Mouse (Mus musculus): Measurements from ENCODE around the gene Atxn10. TPM values are rescaled to one million over a fixed set of nuclear protein-coding genes. Genes with fewer than 3 reads are reported as not detected.
"Not testable (repeated sequence)": the region's sequence is repeated elsewhere in the genome, so short reads cannot be mapped to it uniquely, and the experiment has no call there.

Gene Atxn10
- polyA plus RNA-seq, 1 experiment = 320 TPM

DNA sequence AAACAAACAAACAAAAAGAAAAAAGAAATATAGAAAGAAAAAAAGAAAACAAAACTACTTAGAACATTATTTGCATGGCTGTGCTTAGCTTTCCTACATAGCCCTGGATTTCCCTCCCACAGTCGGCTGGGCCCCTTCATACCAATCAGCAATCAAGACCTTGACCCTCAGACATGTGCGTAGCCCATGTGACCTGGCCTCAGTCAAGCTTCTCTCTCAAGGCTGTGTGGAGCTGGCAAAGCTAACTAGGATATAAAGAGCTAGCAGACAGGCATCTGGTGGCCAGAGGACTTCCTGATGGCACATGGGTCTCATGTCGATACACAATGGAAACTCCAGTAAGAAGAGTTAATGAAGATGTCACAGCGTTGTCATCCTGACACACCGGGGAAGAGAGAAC lies 6.9 kb upstream of the Atxn10 start:
- Histone ChIP-seq H3K4me3 (ENCODE audit: low read depth, low read length) (no peak overlapping the region), H3K4me1 (ENCODE audit: control insufficient read depth, insufficient read depth, low read length) (no peaks in the 10 kb centered on the region), H3K9me3 (replicated peaks; ENCODE audit: control insufficient read depth, insufficient read depth, low read length, poor library complexity, severe bottlenecking) (no peaks in the 10 kb centered on the region), H3K36me3 (ENCODE audit: control insufficient read depth, insufficient read depth, low read length, poor library complexity, severe bottlenecking) (no peaks in the 10 kb centered on the region), H3K9ac (ENCODE audit: low read depth, poor library complexity, severe bottlenecking) (no peak overlapping the region), H3K27me3 (ENCODE audit: control insufficient read depth, insufficient read depth, low read length, poor library complexity, severe bottlenecking) (no peaks in the 10 kb centered on the region), H3K27ac (ENCODE audit: insufficient read depth, low read length) (no peak overlapping the region)
- TF ChIP-seq CTCF (IDR thresholded peaks at IDR 0.05; ENCODE audit: low read depth, low read length) (no peak), POLR2A (IDR thresholded peaks at IDR 0.05; ENCODE audit: insufficient read depth, low read length) (no peak), EP300 (IDR thresholded peaks at IDR 0.05; ENCODE audit: insufficient read depth, low read depth, low read length) (no peak)

DNA sequence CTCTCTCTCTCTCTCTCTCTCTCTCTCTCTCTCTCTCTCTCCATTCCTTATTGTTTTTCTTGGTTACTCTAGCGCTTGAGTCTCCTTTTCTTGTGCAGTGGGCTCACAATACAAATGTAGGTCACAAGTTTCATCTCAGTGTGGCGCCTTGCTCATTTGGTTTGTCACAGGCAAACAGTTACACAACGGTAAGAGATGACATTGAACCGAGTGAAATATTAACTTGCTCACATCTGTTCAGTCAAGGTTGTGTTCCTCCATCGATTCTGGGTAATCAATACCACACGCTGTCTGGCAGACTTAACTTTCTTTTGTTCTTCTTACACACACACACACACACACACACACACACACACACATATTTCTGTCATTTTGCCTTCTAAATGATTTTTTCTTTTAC lies 6.0 kb upstream of the Atxn10 start:
- no peak for TF ChIP-seq POLR2A (IDR thresholded peaks at IDR 0.05; ENCODE audit: insufficient read depth, low read length)
- no peak for TF ChIP-seq EP300 (IDR thresholded peaks at IDR 0.05; ENCODE audit: insufficient read depth, low read depth, low read length)
- no peak for TF ChIP-seq CTCF (IDR thresholded peaks at IDR 0.05; ENCODE audit: low read depth, low read length)
- no peak overlapping the region for H3K9ac ChIP-seq (ENCODE audit: low read depth, poor library complexity, severe bottlenecking)
- peaks cover 2% of the 10 kb centered on the region for H3K4me1 ChIP-seq (ENCODE audit: control insufficient read depth, insufficient read depth, low read length)
- no peaks in the 10 kb centered on the region for H3K27me3 ChIP-seq (ENCODE audit: control insufficient read depth, insufficient read depth, low read length, poor library complexity, severe bottlenecking)
- no peaks in the 10 kb centered on the region for H3K36me3 ChIP-seq (ENCODE audit: control insufficient read depth, insufficient read depth, low read length, poor library complexity, severe bottlenecking)
- H3K27ac ChIP-seq (ENCODE audit: insufficient read depth, low read length) = no peak overlapping the region
- no peak overlapping the region for H3K4me3 ChIP-seq (ENCODE audit: low read depth, low read length)
- no peaks in the 10 kb centered on the region for H3K9me3 ChIP-seq (replicated peaks; ENCODE audit: control insufficient read depth, insufficient read depth, low read length, poor library complexity, severe bottlenecking)

GRCm38 (mm10) chr15:85333511-85333910 lies 2.5 kb upstream of the Atxn10 start:
- H3K27ac ChIP-seq (ENCODE audit: insufficient read depth, low read length) = peak overlapping the region; percentile 60; the same call in 1 of the 2 replicates
- H3K4me1 ChIP-seq (ENCODE audit: control insufficient read depth, insufficient read depth, low read length); H3K36me3 ChIP-seq (ENCODE audit: control insufficient read depth, insufficient read depth, low read length, poor library complexity, severe bottlenecking); H3K27me3 ChIP-seq (ENCODE audit: control insufficient read depth, insufficient read depth, low read length, poor library complexity, severe bottlenecking); H3K9ac ChIP-seq (ENCODE audit: low read depth, poor library complexity, severe bottlenecking); H3K9me3 ChIP-seq (replicated peaks; ENCODE audit: control insufficient read depth, insufficient read depth, low read length, poor library complexity, severe bottlenecking); H3K4me3 ChIP-seq (ENCODE audit: low read depth, low read length): not testable (repeated sequence)
- 0 out of 2 replicates have a peak, but pooled peaks have one; percentile 26 for TF ChIP-seq EP300 (IDR thresholded peaks at IDR 0.05; ENCODE audit: insufficient read depth, low read depth, low read length)

DNA sequence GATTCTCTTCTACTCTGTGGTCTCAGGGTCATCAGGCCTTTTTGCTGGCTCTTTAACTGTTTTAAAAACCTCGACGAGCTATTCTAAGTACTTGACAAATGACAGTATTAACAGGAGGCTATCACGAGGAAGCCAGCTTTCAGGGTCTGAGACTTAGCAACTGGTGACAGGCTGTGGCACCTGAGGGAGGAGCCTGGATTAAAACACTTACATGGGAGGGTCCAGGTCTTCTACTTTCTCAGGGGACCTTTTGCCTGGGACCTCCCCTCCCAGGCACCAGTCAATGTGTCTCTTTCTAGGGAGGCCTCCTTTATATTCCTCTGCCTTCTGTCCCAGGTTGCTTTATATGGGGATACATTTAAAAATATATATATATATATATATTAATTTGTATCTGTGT lies 1.8 kb upstream of the Atxn10 start:
- Histone ChIP-seq H3K9ac (ENCODE audit: low read depth, poor library complexity, severe bottlenecking) (no peak overlapping the region), H3K27ac (ENCODE audit: insufficient read depth, low read length) (peak overlapping the region; percentile 31), H3K4me3 (ENCODE audit: low read depth, low read length) (no peak overlapping the region), H3K27me3 (ENCODE audit: control insufficient read depth, insufficient read depth, low read length, poor library complexity, severe bottlenecking) (no peaks in the 10 kb centered on the region), H3K36me3 (ENCODE audit: control insufficient read depth, insufficient read depth, low read length, poor library complexity, severe bottlenecking) (no peaks in the 10 kb centered on the region), H3K4me1 (ENCODE audit: control insufficient read depth, insufficient read depth, low read length) (peaks cover 7% of the 10 kb centered on the region), H3K9me3 (replicated peaks; ENCODE audit: control insufficient read depth, insufficient read depth, low read length, poor library complexity, severe bottlenecking) (no peaks in the 10 kb centered on the region)
- TF ChIP-seq POLR2A (IDR thresholded peaks at IDR 0.05; ENCODE audit: insufficient read depth, low read length) = no peak
- no peak for TF ChIP-seq CTCF (IDR thresholded peaks at IDR 0.05; ENCODE audit: low read depth, low read length)
- TF ChIP-seq EP300 (IDR thresholded peaks at IDR 0.05; ENCODE audit: insufficient read depth, low read depth, low read length) = no peak

- peak overlapping the region; percentile 80 for H3K9ac ChIP-seq (ENCODE audit: low read depth, poor library complexity, severe bottlenecking)
- H3K9me3 ChIP-seq (replicated peaks; ENCODE audit: control insufficient read depth, insufficient read depth, low read length, poor library complexity, severe bottlenecking) = no peaks in the 10 kb centered on the region
- no peaks in the 10 kb centered on the region for H3K36me3 ChIP-seq (ENCODE audit: control insufficient read depth, insufficient read depth, low read length, poor library complexity, severe bottlenecking)
- TF ChIP-seq EP300 (IDR thresholded peaks at IDR 0.05; ENCODE audit: insufficient read depth, low read depth, low read length) (0 out of 2 replicates have a peak, but pooled peaks have one; percentile 66), POLR2A (IDR thresholded peaks at IDR 0.05; ENCODE audit: insufficient read depth, low read length) (peak; percentile 92), CTCF (IDR thresholded peaks at IDR 0.05; ENCODE audit: low read depth, low read length) (no peak)
- H3K4me3 ChIP-seq (ENCODE audit: low read depth, low read length) = peak overlapping the region; percentile 75
- H3K27me3 ChIP-seq (ENCODE audit: control insufficient read depth, insufficient read depth, low read length, poor library complexity, severe bottlenecking) = no peaks in the 10 kb centered on the region
- H3K27ac ChIP-seq (ENCODE audit: insufficient read depth, low read length) = peak overlapping the region; percentile 56
- peaks cover 8% of the 10 kb centered on the region for H3K4me1 ChIP-seq (ENCODE audit: control insufficient read depth, insufficient read depth, low read length)
Observed at GRCm38 (mm10) chr15:85336301-85336991, 401 bp downstream of the Atxn10 start.

DNA sequence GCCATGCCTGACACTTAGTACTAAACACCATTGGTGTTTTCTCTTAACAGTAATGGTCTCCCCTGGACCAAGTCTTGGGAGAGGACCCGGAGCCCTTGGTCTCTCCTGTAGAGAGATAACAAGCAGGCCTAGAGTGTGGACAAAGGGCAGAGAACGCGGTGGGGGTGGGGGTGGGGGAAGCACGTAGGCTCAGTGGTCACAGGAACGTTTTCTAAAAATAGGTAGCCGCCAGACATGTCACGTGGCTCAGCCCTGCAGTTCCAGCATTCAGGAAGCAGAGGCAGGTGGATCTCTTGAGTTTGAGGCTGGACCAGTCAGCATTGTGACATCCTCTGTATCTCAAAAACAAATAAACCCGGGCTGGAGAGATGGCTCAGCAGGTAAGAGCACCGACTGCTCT lies 1.2 kb downstream of the Atxn10 start:
- TF ChIP-seq CTCF (IDR thresholded peaks at IDR 0.05; ENCODE audit: low read depth, low read length) (no peak), EP300 (IDR thresholded peaks at IDR 0.05; ENCODE audit: insufficient read depth, low read depth, low read length) (peak; percentile 90)
- Histone ChIP-seq H3K36me3 (ENCODE audit: control insufficient read depth, insufficient read depth, low read length, poor library complexity, severe bottlenecking) (no peaks in the 10 kb centered on the region), H3K9ac (ENCODE audit: low read depth, poor library complexity, severe bottlenecking) (peak overlapping the region; percentile 80), H3K27ac (ENCODE audit: insufficient read depth, low read length) (peak overlapping the region; percentile 56), H3K4me3 (ENCODE audit: low read depth, low read length) (peak overlapping the region; percentile 75), H3K9me3 (replicated peaks; ENCODE audit: control insufficient read depth, insufficient read depth, low read length, poor library complexity, severe bottlenecking) (no peaks in the 10 kb centered on the region), H3K4me1 (ENCODE audit: control insufficient read depth, insufficient read depth, low read length) (peaks cover 8% of the 10 kb centered on the region), H3K27me3 (ENCODE audit: control insufficient read depth, insufficient read depth, low read length, poor library complexity, severe bottlenecking) (no peaks in the 10 kb centered on the region)
